Mouse (Mus musculus): ENCODE results near the gene Fcrla.

The Fcrla gene

GRCm38 (mm10) chr1:170929245-170929644 is 1.9 kb upstream of the Fcrla start:
- DNase-seq (ENCODE audit: low read depth, low spot score), result no peak

- no peak for DNase-seq (ENCODE audit: low read depth, low spot score)
Observed at GRCm38 (mm10) chr1:170928467-170928866, 1.1 kb upstream of the Fcrla start.

- no peak for DNase-seq (ENCODE audit: low read depth, low spot score)
Observed at GRCm38 (mm10) chr1:170926941-170927340, 442 bp downstream of the Fcrla start.

GRCm38 (mm10) chr1:170924485-170924884 is 2.9 kb downstream of the Fcrla start:
- peak; percentile 18 for DNase-seq (ENCODE audit: low read depth, low spot score)

GRCm38 (mm10) chr1:170919308-170919707 is 8.1 kb downstream of the Fcrla start:
- DNase-seq (ENCODE audit: low read depth, low spot score), result no peak

- DNase-seq (ENCODE audit: low read depth, low spot score), result no peak
Observed at GRCm38 (mm10) chr1:170915657-170916056, 11.7 kb downstream of the Fcrla start.

GRCm38 (mm10) chr1:170912891-170913615 is 14.3 kb downstream of the Fcrla start, which contains the start of gene Fcrlb:
Fcrlb (minus strand) TSS chr1:170912941.
- no peak for DNase-seq (ENCODE audit: low read depth, low spot score)

GRCm38 (mm10) chr1:170911907-170912660 is 15.3 kb downstream of the Fcrla start:
- no peak for DNase-seq (ENCODE audit: low read depth, low spot score)

- DNase-seq (ENCODE audit: low read depth, low spot score), result peak; percentile 69
Observed at GRCm38 (mm10) chr1:170908341-170908740, 19.0 kb downstream of the Fcrla start.

GRCm38 (mm10) chr1:170907456-170908191 is 19.8 kb downstream of the Fcrla start:
- peak; percentile 82 for DNase-seq (ENCODE audit: low read depth, low spot score)

- no peak for DNase-seq (ENCODE audit: low read depth, low spot score)
Observed at GRCm38 (mm10) chr1:170907111-170907455, 20.3 kb downstream of the Fcrla start.

GRCm38 (mm10) chr1:170903485-170903884 is 23.9 kb downstream of the Fcrla start:
- DNase-seq (ENCODE audit: low read depth, low spot score), result no peak

- DNase-seq (ENCODE audit: low read depth, low spot score), result peak; percentile 92
Observed at GRCm38 (mm10) chr1:170901536-170902238, 25.7 kb downstream of the Fcrla start.

- DNase-seq (ENCODE audit: low read depth, low spot score), result peak; percentile 70
Observed at GRCm38 (mm10) chr1:170900799-170901467, 26.4 kb downstream of the Fcrla start.

- peak; percentile 44 for DNase-seq (ENCODE audit: low read depth, low spot score)
Observed at GRCm38 (mm10) chr1:170898413-170899075, 28.8 kb downstream of the Fcrla start.

- no peak for DNase-seq (ENCODE audit: low read depth, low spot score)
Observed at GRCm38 (mm10) chr1:170896651-170897281, 30.6 kb downstream of the Fcrla start.

GRCm38 (mm10) chr1:170894603-170895602 is 32.5 kb downstream of the Fcrla start:
- peak; percentile 69 for DNase-seq (ENCODE audit: low read depth, low spot score)

- no peak for DNase-seq (ENCODE audit: low read depth, low spot score)
Observed at GRCm38 (mm10) chr1:170892279-170892678, 35.1 kb downstream of the Fcrla start.

GRCm38 (mm10) chr1:170891646-170892045 is 35.7 kb downstream of the Fcrla start:
- DNase-seq (ENCODE audit: low read depth, low spot score), result peak; percentile 45
